Mouse (Mus musculus) megakaryocyte, embryonic 14.5 days (primary cell): ENCODE data around the gene Morc2a.

Source experiments
- FLI1 ChIP-seq: IDR thresholded peaks from 2 replicates; pipeline ENCODE4 v1.6.1; 2012; ENCODE audit warnings: low read length, inconsistent platforms, mixed read lengths
- GATA1 ChIP-seq: IDR thresholded peaks from 3 replicates; pipeline ENCODE4 v1.6.1; 2012; ENCODE audit warnings: mixed read lengths, low read length, inconsistent platforms, borderline replicate concordance

DNA sequence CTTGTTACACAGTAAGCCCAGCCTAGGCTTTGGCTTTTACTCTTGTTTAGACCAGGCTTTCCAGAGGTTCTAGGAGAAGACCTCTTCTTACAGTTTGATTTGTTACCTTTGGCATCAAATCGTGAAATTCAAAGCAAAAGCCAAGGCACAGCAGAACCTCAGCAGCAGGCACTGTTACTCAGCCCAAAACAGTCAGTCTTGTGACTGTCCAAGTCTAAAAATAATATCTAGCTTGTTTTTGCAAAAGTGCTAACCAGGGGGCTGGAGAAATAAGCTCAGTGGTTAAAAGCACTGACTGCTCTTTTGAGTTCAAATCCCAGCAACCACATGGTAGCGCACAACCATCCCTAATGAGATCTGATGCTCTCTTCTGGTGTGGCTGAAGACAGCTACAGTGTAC is 37.9 kb downstream of the Morc2a start:
- no peak for TF ChIP-seq GATA1
- no peak for TF ChIP-seq FLI1
